Mouse (Mus musculus): Measurements from ENCODE around the gene Gadl1.

DNA sequence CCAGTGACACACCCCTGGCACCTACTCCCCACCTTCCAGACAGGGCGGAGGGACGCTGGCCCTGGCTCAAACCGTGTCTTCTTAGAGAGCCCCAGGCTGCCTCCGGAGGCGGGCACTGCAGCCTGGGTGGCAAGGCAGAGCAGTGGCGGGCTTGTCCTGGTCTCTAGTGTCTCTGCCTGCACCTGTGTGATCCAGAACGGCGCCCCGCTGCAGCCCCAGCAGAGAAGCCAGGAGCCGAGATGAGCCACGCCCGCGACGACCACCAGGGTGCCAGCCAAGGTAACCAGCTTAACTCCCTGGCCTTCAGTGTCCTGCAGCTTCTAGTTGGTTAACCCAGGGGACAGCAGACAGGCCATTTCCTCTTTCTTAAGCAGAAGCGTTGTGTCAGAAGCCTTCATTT is 930 bp upstream of the Gadl1 start:
- TF ChIP-seq POLR2A (IDR thresholded peaks at IDR 0.05; ENCODE audit: insufficient read length, low read depth): no peak
- TF ChIP-seq USF1 (IDR thresholded peaks at IDR 0.05; ENCODE audit: low read depth): no peak
- TF ChIP-seq E2F4 (IDR thresholded peaks at IDR 0.05; ENCODE audit: insufficient read depth): no peak
